Mouse (Mus musculus): ENCODE measurements around the gene Pgm2.

DNA sequence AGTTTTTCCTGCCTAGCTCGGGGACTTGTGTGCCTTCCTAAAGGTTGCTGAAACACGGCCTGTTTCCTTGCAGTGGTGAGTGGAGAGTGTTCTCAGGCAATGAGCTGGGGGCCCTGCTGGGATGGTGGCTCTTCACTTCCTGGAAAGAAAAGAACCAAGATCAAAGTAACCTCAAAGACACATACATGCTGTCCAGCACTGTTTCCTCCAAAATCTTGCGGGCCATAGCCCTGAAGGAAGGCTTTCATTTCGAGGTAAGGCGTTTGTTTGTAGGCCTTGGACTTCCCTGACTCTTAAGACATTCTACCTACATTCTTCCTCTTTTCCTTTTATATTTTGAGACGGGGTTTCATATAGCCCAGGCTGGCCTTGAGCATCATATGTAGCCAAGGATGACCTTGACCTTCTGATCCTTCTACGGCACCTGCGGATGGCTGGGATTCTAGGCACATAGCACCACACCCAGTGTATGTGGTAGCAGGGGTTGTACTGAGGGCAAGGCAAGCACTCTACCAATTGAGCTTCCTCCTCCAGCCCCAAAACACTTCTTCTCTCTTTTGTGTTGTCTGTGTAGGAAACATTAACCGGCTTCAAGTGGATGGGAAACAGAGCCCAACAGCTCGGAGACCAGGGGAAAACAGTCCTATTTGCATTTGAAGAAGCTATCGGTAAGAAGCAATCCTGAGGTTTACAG is 15.0 kb downstream of the Pgm2 start:
- no peak for TF ChIP-seq CHD1 (IDR thresholded peaks at IDR 0.05; ENCODE audit: low read depth, low read length)
- TF ChIP-seq CTCF (conservative IDR thresholded peaks at IDR 0.05 in 1 of 2, IDR thresholded peaks at IDR 0.05 in 1 of 2; ENCODE audit: low read depth in 2 of 2, low read length in 2 of 2), result no peak
- TF ChIP-seq GABPA (IDR thresholded peaks at IDR 0.05; ENCODE audit: insufficient replicate concordance, low read depth, low read length), result no peak
- no peak for TF ChIP-seq POLR2A (IDR thresholded peaks at IDR 0.05; ENCODE audit: low read depth, low read length)

Measured in CH12.LX (cell line).